Mouse (Mus musculus) 416B (cell line): Measurements from ENCODE around the gene Ston1.

ENCODE experiments used
- DNase-seq: peaks from one replicate; pipeline ENCODE4 v3.0.0; 2011; ENCODE audit warnings: low read depth

The Ston1 gene

DNA sequence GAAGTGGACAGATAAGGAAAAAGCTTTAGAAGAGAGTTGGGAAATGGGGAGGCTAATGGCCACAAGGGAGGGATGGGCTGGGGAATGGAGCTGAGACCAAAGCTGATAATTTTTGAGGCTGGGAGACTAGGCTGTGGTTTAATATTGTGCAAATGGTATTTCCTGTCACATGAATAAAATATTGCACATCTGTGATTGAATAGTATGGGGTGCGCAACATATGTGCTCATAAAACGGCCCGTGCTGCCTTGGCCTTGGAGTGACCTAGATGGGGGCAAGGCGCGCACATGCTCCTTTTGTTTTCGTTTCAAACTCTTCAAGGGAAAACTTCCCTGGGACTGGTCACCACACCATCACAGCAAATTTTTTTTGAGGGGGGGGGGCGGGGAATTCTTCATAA lies 28.4 kb downstream of the Ston1 start:
- DNase-seq = peak; percentile 1

DNA sequence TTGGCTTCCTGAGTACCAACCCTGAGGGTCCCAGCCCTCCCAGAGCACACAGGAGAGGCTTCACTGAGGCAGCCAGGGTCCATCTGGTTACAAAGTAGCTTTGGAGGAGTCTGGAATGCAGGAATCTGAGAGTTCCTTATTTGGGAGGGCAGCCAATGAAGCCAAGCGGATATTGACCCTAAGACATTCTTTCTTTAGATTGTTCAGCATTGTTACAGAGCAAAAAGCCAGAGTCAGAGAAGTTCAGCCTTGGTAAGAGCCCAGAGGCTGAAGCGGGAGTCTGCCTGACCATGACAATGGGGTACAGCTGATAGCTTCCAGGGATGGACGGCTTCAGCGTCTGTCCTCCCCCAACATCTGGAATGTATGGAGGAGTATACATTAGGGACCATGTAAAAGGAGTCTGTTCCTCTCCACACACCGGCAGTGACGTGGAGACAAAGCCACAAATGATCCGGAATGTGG lies 28.9 kb downstream of the Ston1 start:
- no peak for DNase-seq

GRCm38 (mm10) chr17:88627150-88627549 lies 29.7 kb downstream of the Ston1 start:
- DNase-seq = no peak

GRCm38 (mm10) chr17:88628676-88629380 lies 31.3 kb downstream of the Ston1 start:
- DNase-seq = no peak

GRCm38 (mm10) chr17:88629381-88629759 lies 31.9 kb downstream of the Ston1 start:
- DNase-seq = no peak

DNA sequence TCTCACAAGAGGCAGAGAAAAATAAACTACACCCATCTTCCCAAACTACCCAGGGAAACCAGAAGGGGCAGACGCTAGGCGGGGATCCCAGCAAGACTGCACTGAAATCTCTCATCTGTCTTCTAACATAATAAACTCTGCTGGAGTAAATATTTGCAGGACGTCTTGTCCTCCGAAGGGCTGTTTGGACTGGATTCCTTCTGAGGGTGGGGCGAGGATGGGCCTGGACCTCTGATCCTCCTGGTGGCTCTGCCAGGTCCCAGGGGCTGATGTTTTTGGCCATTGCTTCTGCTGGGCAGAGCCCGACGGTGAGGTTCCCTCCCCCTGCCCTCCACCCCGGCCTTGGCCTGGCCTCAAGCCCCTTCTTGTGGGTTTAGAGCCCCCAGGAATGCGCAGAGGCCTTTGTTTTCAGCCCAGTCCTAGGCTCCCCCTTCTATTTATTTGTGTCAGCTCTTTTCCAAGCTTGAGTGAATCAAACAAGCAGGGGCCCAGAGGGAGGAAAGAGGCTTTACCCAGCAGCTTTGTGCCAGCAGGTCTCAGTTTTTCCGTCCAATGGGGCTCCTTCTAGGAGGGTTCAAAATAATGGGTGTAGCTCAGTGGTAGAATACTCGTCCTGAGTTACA lies 32.6 kb downstream of the Ston1 start:
- no peak for DNase-seq

DNA sequence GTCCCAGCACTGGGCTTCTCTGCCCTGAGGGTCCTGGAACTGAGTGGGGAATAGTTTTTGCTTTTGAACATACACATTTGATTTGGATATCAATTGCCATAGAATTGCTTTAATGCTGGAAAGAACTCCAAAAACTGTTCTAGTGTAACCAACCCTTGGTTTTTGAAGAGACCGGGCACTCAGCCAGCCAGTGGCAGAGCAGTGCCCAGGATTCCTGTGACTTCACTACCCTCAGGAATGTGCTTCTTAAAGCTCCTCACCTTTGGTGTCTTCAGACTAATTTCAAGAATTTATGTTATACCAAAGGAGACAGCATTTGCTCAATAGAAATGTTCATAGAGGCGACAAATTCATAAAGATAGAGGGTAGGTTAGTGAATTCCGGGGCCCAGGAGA lies 33.1 kb downstream of the Ston1 start:
- DNase-seq = no peak

- no peak for DNase-seq
These were observed 35.1 kb downstream of the Ston1 start for GRCm38 (mm10) chr17:88632631-88633030.

DNA sequence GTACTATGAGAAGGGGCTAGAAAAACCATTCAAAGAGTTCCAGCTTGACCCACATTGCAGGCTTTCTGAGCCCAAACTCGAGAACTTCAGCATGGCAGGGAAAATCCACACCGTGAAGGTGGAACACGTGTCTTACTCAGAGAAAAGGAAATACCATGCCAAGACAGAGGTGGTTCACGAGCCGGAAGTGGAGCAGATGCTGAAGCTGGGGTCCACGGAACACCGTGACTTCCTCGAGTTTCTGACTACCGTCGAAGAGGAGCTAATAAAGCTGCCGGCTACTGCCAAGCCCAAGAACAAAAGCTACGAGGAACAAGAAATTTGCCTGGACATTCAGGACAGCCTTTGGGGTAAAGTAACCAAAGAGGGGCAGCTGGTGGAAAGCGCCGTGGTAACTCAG lies 38.6 kb downstream of the Ston1 start:
- no peak for DNase-seq

DNA sequence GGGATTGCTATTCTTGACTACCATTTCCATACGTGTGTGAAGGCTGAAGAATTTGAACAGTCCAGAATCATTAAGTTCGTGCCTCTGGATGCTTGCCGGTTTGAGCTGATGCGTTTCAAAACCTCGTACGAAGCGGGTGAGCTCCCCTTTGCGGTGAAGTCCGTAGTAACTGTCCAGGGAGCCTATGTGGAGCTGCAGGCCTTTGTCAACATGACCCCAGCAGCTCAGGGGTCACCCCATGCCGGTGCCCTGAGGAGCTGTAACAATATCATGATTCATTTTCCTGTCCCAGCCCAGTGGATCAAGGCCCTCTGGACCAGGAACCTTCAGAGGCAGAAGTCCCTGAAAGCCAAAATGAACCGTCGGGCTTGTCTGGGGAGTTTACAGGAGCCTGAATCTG lies 39.1 kb downstream of the Ston1 start:
- no peak for DNase-seq

DNA sequence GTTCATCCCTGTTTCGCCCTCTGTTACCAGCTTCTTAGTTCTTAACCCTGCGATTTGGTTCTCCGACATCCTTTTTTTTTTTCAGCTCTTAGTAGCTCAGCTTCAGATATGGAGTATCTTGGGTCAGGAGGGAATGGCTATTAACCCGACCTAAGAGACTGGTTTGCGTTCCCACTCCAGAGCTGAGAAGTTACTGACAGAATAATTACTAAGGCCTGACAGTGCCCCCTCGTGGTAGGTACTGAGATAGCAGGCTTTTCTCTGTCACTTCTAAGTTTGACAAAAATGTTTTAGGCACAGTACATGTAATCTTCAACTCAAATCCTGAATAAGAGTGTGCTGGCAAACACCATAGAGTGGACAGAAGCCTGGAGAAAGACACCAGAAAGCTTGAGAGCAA lies 43.5 kb downstream of the Ston1 start:
- DNase-seq = peak; percentile 58

GRCm38 (mm10) chr17:88641836-88642235 lies 44.4 kb downstream of the Ston1 start:
- DNase-seq = no peak

DNA sequence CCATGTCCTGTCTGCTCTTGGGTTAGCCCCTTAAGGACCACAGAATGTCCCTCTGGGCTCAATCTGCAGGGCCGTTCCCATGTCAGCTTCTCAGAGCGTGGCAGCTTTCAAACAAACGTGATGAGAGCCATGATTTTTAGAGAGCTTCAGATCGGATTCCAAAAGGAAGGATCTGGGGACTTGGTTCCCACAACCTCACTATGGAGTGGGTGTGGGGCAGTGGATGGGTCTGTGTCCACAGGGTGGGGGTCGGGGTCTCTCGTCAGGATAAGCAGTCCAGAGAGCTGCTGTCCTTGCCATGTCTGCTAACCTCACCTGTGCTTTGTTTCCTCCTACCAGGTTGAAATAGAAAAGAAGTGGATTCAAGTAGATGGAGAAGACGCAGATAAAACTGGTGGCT lies 47.4 kb downstream of the Ston1 start:
- no peak for DNase-seq

DNA sequence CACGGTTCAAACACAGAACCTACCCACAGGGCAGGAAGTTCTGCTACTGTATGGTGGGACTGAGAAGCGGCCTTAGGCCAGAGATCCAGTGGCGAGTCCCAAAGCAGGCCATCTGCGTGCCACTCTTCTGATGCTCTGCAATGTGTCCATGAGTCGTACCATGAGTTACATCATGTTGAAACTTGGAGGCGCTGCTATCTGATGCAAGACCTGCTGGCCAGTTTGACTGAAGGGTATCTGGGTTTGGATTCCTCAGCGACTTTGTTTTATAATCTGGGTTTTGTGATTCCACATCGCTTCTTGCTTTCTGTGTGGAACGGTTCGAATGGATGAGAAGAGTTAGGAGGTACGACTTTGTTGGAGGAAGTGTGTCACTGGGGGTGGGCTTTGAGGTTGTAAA lies 47.8 kb downstream of the Ston1 start:
- DNase-seq = peak; percentile 32

DNA sequence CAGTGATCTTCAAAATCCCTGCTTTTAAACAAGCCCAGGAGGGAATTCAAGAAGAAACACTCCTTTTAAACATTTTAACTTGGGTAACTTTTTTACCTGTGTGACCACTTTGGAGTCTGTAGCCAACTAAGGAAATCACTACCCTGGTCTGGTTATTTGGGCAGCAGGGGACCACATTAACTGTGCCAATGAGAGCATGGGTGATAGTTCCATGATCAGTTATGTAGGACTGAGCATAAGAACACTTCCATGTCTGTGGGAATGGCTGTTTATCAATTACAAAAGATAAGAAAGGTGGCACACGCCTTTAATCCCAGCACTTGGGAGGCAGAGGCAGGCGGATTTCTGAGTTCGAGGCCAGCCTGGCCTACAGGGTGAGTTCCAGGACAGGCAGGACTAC lies 49.7 kb downstream of the Ston1 start:
- DNase-seq = no peak

- DNase-seq = peak; percentile 40
These were observed 54.5 kb downstream of the Ston1 start for GRCm38 (mm10) chr17:88652010-88652409.

GRCm38 (mm10) chr17:88652702-88653374 lies 55.4 kb downstream of the Ston1 start:
- DNase-seq = peak; percentile 33

DNA sequence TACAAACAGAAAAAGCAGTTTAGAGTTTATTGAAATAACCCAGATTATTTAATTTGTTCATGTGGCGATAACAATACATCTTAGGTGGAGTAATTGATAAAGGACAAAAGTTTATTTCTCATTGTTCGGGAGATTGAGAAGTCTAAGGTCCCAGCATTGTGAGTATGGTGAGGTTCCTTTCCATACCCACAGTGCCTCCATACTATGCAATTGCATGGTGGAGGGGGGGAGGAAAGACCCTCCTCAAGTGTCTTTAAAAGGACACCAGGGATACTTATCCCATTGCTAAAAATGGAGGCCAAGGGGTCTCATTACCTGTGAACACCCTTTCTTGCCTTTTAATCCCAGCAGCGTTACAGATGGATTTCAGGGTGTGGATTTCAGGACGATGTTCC lies 55.9 kb downstream of the Ston1 start:
- DNase-seq = no peak

DNA sequence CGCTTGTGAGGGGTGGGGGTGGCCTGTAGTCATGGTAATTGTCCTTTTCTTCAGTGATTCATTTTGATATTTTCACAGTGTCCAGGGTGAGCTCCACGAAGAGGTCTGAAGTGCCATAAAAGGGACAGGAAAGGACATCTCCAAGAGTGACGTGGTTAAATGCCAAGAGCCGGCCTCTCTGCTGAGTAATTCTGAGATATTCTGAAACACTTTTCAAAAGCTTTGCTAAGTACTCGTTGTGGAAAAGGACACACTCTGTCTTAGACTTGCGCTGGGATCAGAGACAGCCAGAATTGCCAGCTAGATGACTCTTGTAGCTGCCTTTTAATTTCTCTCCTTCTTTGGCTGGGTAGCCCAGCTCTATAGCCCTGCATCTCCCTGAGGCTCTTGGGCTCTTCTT lies 61.0 kb downstream of the Ston1 start:
- DNase-seq = no peak

- DNase-seq = no peak
These were observed 68.6 kb downstream of the Ston1 start for GRCm38 (mm10) chr17:88666076-88666475.

DNA sequence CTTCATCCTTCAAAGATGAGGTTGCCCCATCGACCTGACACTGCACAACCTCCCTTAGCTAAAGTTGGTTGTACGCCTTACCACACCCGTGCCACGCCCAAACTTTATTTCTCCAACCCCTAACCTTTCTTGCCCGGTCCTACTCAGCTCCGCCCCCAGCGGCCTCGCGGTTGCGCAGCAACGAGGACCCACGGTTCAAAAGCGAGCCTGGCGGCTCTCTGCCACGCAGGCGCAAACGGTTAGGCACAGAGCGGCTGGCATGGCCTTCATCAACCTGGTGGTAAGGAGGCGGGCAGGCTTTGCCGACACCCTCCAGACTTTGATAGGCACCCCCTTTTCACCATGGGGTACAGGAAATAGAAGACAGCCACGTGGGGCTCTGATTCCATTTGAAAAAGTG lies 71.0 kb downstream of the Ston1 start, which contains the start of gene Gtf2a1l:
TSS of gene Gtf2a1l (plus strand) at position 209 of the 400 bp plus-strand sequence.
- no peak for DNase-seq

- DNase-seq = no peak
These were observed 72.4 kb downstream of the Ston1 start for GRCm38 (mm10) chr17:88669921-88670320.

DNA sequence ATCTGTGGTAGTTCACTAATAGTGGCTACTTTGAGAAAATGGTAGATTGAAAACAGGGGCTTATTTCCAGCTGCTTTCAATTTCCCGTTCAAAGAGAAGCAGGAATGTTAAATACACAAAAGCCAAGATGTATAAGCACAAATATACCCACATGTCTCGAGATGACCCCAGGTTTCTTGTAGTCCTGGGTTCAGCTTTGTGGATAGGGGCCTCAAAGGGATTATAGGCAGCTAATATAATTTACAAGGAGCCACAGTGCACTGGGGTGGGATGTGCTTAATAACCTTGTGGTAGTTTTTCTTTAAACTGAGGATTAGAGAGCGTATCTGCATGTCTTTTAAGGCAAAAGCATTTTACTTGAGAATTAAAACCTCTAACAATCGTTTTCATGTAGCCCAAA lies 73.3 kb downstream of the Ston1 start:
- no peak for DNase-seq
